Mouse (Mus musculus) thymus, adult 2 months (tissue): ENCODE measurements around the gene Sema3a. TPM values are rescaled to one million over a fixed set of nuclear protein-coding genes. Genes with fewer than 3 reads are reported as not detected.

Experiments
- DNase-seq: peaks from one replicate; pipeline ENCODE4 v3.0.0; 2021
- H3K27ac ChIP-seq: fragments of 200-500 bp; 2 replicates; pipeline ENCODE4 v1.5.1; 2012; ENCODE audit warnings: low read length, control low read depth; ENCODE audit not compliant: control insufficient read depth, insufficient read depth
- H3K27me3 ChIP-seq: fragments of 200-500 bp; 2 replicates; pipeline ENCODE4 v1.6.1; 2012; ENCODE audit warnings: mild to moderate bottlenecking, low read length, moderate library complexity, mixed read lengths; ENCODE audit not compliant: control insufficient read depth, insufficient read depth
- H3K36me3 ChIP-seq: fragments of 200-500 bp; 2 replicates; pipeline ENCODE4 v1.6.1; 2012; ENCODE audit warnings: mild to moderate bottlenecking, low read length, moderate library complexity; ENCODE audit not compliant: control insufficient read depth, insufficient read depth
- H3K4me1 ChIP-seq: fragments of 200-500 bp; replicated peaks from 2 replicates; pipeline ENCODE4 v1.6.1; 2012; ENCODE audit warnings: low read length; ENCODE audit not compliant: control insufficient read depth, insufficient read depth
- H3K4me3 ChIP-seq: fragments of 200-500 bp; 2 replicates; pipeline ENCODE4 v1.5.1; 2012; ENCODE audit warnings: mild to moderate bottlenecking, low read length, control low read depth, moderate library complexity; ENCODE audit not compliant: control insufficient read depth, insufficient read depth
- CTCF ChIP-seq: fragments of 200-500 bp; IDR thresholded peaks from 2 replicates; pipeline ENCODE4 v1.5.1; 2012; ENCODE audit warnings: mild to moderate bottlenecking, control low read depth, low read length, moderate library complexity, borderline replicate concordance; ENCODE audit not compliant: control insufficient read depth, poor library complexity, insufficient read depth; ENCODE audit errors: extremely low read depth
- POLR2A ChIP-seq: fragments of 200-500 bp; IDR thresholded peaks from 2 replicates; pipeline ENCODE4 v1.6.1; 2012; ENCODE audit warnings: mild to moderate bottlenecking, low read length, control low read depth, moderate library complexity; ENCODE audit not compliant: control insufficient read depth, poor library complexity, insufficient read depth; ENCODE audit errors: extremely low read depth
- WGBS: fragments of 180-500 bp; shearing (Covaris S2); methylation state at CpG from one replicate; pipeline ENCODE4 v1.1.7; 2018; 5-methylcytosine and 5-hydroxymethylcytosine counted together
- polyA plus RNA-seq: library from polyadenylated mRNA; depleted of rRNA; stranded (reverse); fragments of >200 nt; gene quantifications from 2 replicates; pipeline ENCODE4 v1.2.3, GENCODE M21; 2012

Sema3a gene
- polyA plus RNA-seq, 1 experiment: 0.34 TPM

- Histone ChIP-seq H3K4me1 (no peaks in the 10 kb centered on the region), H3K27ac (no peak overlapping the region), H3K36me3 (no peaks in the 10 kb centered on the region), H3K27me3 (no peaks in the 10 kb centered on the region), H3K4me3 (no peak overlapping the region)
- TF ChIP-seq POLR2A (no peak), CTCF (no peak)
- no peak for DNase-seq
Observed at GRCm38 (mm10) chr5:13630692-13631091, 505.5 kb downstream of the Sema3a start.

- WGBS: 81% methylated on average over 3 of the region's 3 CpGs
- Histone ChIP-seq H3K27me3 (no peaks in the 10 kb centered on the region), H3K36me3 (no peaks in the 10 kb centered on the region), H3K4me3 (no peak overlapping the region), H3K4me1 (no peaks in the 10 kb centered on the region), H3K27ac (no peak overlapping the region)
- no peak for DNase-seq
- TF ChIP-seq POLR2A: no peak
- no peak for TF ChIP-seq CTCF
Observed at GRCm38 (mm10) chr5:13636237-13636636, 511.0 kb downstream of the Sema3a start.
